Mouse (Mus musculus) olfactory bulb, adult 2 months (tissue): ENCODE results near the gene Toporsl. TPM values are rescaled to one million over a fixed set of nuclear protein-coding genes. Genes with fewer than 3 reads are reported as not detected.

ENCODE experiments used
- H3K27ac ChIP-seq: fragments of 200-500 bp; 2 replicates; pipeline ENCODE4 v1.5.1; 2012; ENCODE audit warnings: low read depth, low read length; ENCODE audit not compliant: insufficient read depth
- H3K4me1 ChIP-seq: fragments of 200-500 bp; 2 replicates; pipeline ENCODE4 v1.6.1; 2012; ENCODE audit warnings: low read length; ENCODE audit not compliant: control insufficient read depth, insufficient read depth
- H3K4me3 ChIP-seq: fragments of 200-500 bp; 2 replicates; pipeline ENCODE4 v1.5.1; 2012; ENCODE audit warnings: mild to moderate bottlenecking, low read depth, low read length, moderate library complexity; ENCODE audit not compliant: insufficient read depth
- CTCF ChIP-seq: fragments of 200-500 bp; IDR thresholded peaks from 2 replicates; pipeline ENCODE4 v1.5.1; 2012; ENCODE audit warnings: low read depth, mild to moderate bottlenecking, low read length, moderate library complexity; ENCODE audit not compliant: insufficient read depth
- POLR2A ChIP-seq: fragments of 200-500 bp; IDR thresholded peaks from 2 replicates; pipeline ENCODE4 v1.6.1; 2012; ENCODE audit warnings: mild to moderate bottlenecking, low read depth, low read length, moderate library complexity; ENCODE audit not compliant: insufficient read depth
- WGBS: fragments of 180-500 bp; shearing (Covaris S2); methylation state at CpG from one replicate; pipeline ENCODE4 v1.1.7; 2018; 5-methylcytosine and 5-hydroxymethylcytosine counted together
- polyA plus RNA-seq: library from polyadenylated mRNA; stranded (reverse); fragments of >200 nt; gene quantifications from 2 replicates; pipeline ENCODE4 v1.2.4, GENCODE M21; 2012; ENCODE audit warnings: low replicate concordance; ENCODE audit not compliant: missing spikeins, insufficient read depth, insufficient read length

The Toporsl gene
- not detected in 2 replicates for polyA plus RNA-seq

DNA sequence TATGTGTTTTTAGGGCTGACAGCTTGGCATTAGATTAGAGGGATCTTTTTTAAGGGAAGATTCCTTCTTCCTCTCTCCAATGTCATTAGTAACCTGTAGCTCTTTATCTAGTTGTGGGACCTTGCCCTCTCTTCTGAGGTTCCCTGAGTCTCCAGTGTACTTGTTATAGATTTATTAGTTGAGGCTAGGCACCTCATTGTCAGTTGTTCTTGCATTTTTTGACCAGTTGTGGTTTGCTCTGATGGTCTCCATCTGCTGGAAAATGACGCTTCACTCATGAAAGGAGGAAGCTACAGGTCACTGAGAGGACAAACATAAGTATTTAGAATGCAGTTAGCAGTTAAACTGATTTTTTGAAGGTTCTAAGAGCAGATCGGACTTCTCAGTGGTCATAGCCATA lies at the start of gene Toporsl:
Toporsl (plus strand) TSS at position 348 of the 400 bp plus-strand sequence.
- 94% methylated on average over 2 of the region's 2 CpGs for WGBS
- H3K27ac ChIP-seq: no peak within 1 kb of the TSS
- H3K4me1 ChIP-seq: no peaks in the 10 kb centered on the region
- TF ChIP-seq POLR2A: no peak
- TF ChIP-seq CTCF: no peak
- no peak within 1 kb of the TSS for H3K4me3 ChIP-seq

GRCm38 (mm10) chr4:52557672-52558071 lies 38.4 kb upstream of the Toporsl start:
- no peak for TF ChIP-seq CTCF
- no peak for TF ChIP-seq POLR2A
- no peaks in the 10 kb centered on the region for H3K4me1 ChIP-seq
- 73% methylated on average over 1 of the region's 1 CpGs for WGBS
- no peak overlapping the region for H3K27ac ChIP-seq
- no peak overlapping the region for H3K4me3 ChIP-seq

DNA sequence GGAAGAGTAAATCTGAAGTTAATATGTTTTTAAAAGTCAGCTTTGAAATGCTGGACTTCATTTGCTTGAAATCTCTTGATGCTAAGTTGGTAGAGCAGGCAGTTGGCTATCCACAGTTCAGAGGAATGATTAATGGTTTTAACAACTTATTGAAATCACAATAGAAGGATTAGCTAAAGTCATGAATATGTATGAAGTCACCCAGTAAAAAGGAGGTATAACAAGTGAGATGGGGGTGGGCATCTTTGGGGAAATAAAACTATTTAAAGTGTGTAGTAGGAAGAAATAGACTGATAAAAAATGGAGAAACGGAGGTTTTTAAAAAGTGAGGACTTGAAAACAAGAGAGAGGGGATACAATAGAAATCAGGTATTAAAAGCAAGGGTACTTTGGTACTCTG lies 38.0 kb upstream of the Toporsl start:
- Histone ChIP-seq H3K4me3 (no peak overlapping the region), H3K27ac (no peak overlapping the region), H3K4me1 (no peaks in the 10 kb centered on the region)
- WGBS: 65% methylated on average over 1 of the region's 1 CpGs
- TF ChIP-seq POLR2A (no peak), CTCF (no peak)

DNA sequence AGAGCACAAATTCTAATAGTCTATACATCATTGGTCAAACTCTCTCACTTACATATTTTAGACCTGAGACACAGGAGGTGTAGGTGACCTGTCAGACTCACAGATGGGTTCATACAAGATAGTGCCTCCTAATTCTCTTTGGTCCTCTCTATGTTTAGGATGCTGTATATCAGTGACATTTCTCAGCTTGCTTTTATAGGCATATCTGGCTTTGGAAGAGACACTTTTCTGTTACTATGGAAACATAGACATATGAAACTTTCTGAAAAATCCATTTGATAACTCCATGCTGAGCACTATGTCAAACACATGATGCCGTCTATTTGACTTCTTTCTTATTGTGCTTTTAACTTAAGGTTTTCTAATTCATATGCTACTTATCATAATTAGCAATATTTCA lies 32.2 kb upstream of the Toporsl start:
- 92% methylated on average over 1 of the region's 1 CpGs for WGBS
- TF ChIP-seq POLR2A (no peak), CTCF (no peak)

GRCm38 (mm10) chr4:52586194-52586734 lies 9.8 kb upstream of the Toporsl start:
- Histone ChIP-seq H3K4me3 (no peak overlapping the region), H3K4me1 (no peaks in the 10 kb centered on the region), H3K27ac (no peak overlapping the region)
- 80% methylated on average over 6 of the region's 6 CpGs for WGBS
- TF ChIP-seq CTCF: no peak
- no peak for TF ChIP-seq POLR2A

More for the DNA sequence above, 32.2 kb upstream of the Toporsl start:
- Histone ChIP-seq H3K27ac (no peak overlapping the region), H3K4me1 (no peaks in the 10 kb centered on the region), H3K4me3 (no peak overlapping the region)

GRCm38 (mm10) chr4:52593821-52594356 lies 2.2 kb upstream of the Toporsl start:
- H3K27ac ChIP-seq: no peak overlapping the region
- WGBS: 32% methylated on average over 4 of the region's 4 CpGs
- H3K4me3 ChIP-seq: no peak overlapping the region
- TF ChIP-seq CTCF (no peak), POLR2A (no peak)
- no peaks in the 10 kb centered on the region for H3K4me1 ChIP-seq

DNA sequence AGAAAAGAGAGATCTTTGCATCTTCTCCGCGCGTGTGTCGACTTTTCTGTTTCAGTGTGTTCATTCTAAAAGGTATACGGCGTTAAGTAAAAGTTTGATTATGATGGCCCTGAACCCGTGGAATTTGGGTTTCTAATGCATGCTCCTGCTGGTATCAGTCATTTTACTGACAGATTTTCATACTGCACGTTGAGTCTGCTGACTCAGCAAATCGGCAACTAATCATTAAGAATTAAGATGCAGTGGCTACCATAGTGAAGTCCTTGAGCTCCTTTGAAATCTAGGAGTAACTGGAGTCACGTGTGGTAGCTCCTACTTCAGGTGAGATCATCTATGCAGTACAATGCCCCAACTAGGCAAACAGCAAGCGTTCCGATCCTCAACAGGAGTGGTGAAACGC lies 1.4 kb upstream of the Toporsl start:
- TF ChIP-seq CTCF: no peak
- TF ChIP-seq POLR2A: no peak
- Histone ChIP-seq H3K4me1 (no peaks in the 10 kb centered on the region), H3K27ac (no peak overlapping the region), H3K4me3 (no peak overlapping the region)
- 91% methylated on average over 13 of the region's 13 CpGs for whole genome bisulfite sequencing

- TF ChIP-seq CTCF: no peak
- no peak for TF ChIP-seq POLR2A
- Histone ChIP-seq H3K4me1 (no peaks in the 10 kb centered on the region), H3K4me3 (no peak overlapping the region), H3K27ac (no peak overlapping the region)
- WGBS: 56% methylated on average over 7 of the region's 7 CpGs
Observed at GRCm38 (mm10) chr4:52598180-52598881, 2.3 kb downstream of the Toporsl start.

GRCm38 (mm10) chr4:52606923-52607322 lies 10.8 kb downstream of the Toporsl start:
- Histone ChIP-seq H3K4me1 (no peaks in the 10 kb centered on the region), H3K4me3 (no peak overlapping the region), H3K27ac (no peak overlapping the region)
- TF ChIP-seq CTCF (no peak), POLR2A (no peak)
- 71% methylated on average over 3 of the region's 3 CpGs for WGBS
